Mouse (Mus musculus): Measurements from ENCODE around the gene Epor.

Gene Epor

GRCm38 (mm10) chr9:21968883-21969282, 5.6 kb upstream of the Epor start:
- in situ Hi-C loops (cut with MboI, MseI) = no loop called here

DNA sequence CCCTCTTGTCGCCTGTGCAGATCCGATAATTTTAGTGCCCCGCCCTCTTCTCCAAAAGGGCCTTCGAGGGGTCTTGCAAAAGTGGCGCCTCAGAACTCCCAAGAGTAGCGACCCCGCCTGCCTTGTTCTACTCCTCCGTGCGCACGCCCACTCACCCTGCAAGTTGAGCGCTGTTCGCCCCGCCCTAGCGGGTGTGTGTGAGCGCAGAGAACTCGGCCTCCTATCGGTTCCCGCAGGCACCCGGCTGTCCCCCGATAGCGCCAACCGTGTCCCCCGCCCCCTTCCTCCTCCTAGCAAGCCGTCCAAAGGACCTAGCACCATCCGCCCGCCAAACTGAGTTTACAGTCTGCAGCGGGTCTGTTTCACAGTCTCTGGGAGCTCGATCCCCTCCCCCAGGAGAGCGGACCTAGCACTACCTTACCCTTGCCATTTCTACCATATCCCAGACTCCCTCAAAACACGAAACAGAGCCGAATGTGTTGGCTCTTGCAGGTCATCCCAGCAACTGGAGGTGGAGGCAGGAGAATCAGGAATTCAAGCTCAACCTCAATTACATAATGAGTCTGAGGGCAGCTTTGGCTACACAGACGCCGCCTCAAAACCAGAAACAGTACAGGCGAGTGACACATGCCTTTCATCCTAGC, 768 bp downstream of the Epor start:
- in situ Hi-C loops (cut with MboI, MseI) = no loop called here

GRCm38 (mm10) chr9:21962010-21962409, 1.3 kb downstream of the Epor start:
- in situ Hi-C loops (cut with MboI, MseI) = no loop called here

DNA sequence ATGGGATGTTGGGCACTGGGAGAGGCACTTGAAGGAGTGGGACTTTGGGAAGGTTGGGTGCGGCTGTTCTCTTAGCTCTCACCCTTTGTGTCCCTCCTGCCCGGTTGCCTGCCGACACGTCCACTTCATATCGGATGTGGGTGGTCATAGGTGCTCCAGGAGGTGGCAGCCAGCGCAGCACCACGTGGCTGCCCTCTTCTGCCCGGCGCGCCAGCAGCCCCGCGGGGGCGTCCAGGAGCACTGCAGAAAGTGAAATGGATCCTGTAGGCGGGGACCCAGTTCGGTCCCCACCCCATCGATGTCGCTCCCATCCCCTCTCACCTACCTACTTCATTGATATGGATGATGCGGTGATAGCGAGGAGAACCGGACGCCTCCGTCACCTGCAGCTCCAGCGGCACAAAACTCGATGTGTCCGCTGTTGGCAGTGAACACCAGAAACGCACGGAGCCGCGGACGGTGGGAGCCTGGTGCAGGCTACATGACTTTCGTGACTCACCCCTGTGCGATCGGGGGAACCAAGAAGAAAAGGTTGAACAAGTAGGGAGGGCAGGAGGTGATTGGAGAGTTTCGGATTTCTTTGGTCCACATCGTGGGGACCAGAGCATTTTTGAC, 1.8 kb downstream of the Epor start:
- in situ Hi-C loops (cut with MboI, MseI) = no loop called here

DNA sequence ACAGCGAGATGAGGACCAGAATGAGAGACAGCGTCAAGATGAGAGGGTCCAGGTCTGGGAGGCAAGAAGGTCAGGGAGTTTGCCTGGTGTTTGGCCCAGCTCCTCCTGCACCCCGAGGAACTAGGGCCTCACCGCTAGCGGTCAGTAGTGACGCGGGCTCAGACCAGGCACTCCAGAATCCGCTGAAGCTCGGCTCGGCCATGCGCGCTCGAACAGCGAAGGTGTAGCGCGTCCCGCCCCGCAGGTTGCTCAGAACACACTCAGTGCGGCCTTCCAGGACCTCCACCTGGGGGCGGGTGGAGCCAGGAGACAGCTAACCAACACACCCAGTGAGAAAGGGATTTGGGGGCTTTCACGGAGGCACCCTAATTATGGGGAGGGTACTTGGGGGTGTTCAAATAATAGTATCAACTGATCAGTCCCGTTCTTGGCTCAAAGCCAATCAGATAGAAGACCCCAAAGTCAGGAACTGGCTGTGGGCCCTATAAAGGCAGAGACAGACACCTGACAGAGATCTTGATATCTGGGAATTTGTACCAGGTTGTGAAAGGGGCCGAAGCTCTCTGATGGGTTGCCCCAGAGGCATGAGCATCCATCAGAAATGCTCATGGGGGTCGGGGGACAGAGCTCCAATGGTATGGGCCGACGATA, 2.6 kb downstream of the Epor start:
- in situ Hi-C loops (cut with MboI, MseI) = no loop called here

GRCm38 (mm10) chr9:21960135-21960534, 3.2 kb downstream of the Epor start:
- in situ Hi-C loops (cut with MboI, MseI) = no loop called here

- in situ Hi-C loops (cut with MboI, MseI) = no loop called here
Observed at GRCm38 (mm10) chr9:21959244-21959643, 4.1 kb downstream of the Epor start.

DNA sequence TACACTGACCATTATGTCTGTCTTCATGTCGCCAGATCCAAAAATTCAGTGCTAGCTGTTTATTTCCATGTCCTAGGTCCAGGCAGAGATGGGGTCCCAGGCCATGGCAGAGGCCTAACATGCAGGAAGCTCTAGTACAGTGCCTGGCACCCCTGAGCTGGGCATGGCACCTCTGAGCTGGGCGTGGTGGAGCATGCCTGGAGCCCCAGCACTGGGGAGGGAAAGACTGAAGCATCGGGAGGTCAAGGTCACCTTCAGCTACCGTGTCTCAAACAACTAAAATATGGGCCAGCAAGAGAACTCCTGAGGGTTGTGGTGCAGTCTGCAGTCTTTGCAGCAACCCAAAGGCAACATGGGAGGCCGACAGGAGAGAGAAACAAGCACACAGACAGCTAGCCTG, 4.9 kb downstream of the Epor start:
- in situ Hi-C loops (cut with MboI, MseI) = no loop called here

DNA sequence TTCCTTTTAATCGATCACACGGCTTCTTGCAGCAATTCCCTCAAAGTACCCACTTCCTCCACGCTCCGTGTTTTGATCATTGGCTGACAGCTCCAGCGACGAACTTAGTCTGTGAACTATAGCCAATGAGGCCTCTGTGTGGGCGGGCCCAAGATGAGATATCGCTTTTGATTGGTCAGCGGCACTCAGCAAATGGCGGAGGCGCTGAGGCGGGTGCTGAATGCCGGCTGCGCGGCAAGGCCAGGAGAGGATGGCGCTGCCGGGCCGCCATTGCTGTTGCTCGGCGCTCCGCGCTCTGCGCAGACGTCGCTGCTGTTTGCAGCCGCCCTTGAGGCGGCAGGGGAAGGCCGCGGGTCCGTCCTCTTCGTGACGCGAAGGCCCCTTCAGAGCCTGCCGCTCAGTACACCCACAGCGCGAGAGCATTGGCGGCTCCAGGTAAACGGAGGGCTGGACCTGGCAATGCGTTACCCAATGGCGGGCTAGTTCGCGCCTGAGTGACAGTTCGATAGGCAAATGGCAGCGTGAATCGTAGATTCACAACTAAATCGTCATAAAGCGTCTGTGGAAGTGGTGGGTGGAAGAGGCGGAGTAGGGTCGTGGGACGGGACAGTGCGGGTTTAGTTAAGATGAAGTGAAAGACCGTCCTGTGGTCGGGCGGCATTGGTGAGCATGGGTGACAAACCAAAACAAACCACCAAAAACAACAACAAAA, 7.6 kb downstream of the Epor start, which contains the start of gene Swsap1:
Swsap1 (plus strand) TSS at position 186 of the 712 bp plus-strand sequence.
- in situ Hi-C loops (cut with MboI, MseI) = no loop called here

GRCm38 (mm10) chr9:21955225-21955569, 8.1 kb downstream of the Epor start:
- in situ Hi-C loops (cut with MboI, MseI) = no loop called here

DNA sequence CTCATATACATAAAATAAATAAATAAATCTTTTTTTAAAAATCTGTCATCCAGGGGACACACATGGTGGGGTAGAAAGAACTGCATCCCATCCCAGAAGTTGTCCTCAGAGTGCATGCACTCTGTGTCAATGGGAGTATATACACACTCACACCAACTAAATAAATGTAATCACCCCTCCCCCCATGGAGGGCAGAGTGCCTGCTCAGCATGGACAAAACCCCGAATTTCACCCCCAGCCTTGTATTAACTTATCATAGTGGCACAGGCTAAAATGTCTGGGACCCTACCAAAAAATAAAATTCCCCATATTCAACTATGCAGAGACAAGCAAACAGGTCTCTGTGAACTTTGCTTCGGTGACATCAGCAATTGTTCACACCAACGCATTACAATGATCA, 8.7 kb downstream of the Epor start:
- in situ Hi-C loops (cut with MboI, MseI) = no loop called here

- in situ Hi-C loops (cut with MboI, MseI) = no loop called here
Observed at GRCm38 (mm10) chr9:21953600-21953999, 9.7 kb downstream of the Epor start.

GRCm38 (mm10) chr9:21951977-21952376, 11.3 kb downstream of the Epor start:
- in situ Hi-C loops (cut with MboI, MseI) = no loop called here

DNA sequence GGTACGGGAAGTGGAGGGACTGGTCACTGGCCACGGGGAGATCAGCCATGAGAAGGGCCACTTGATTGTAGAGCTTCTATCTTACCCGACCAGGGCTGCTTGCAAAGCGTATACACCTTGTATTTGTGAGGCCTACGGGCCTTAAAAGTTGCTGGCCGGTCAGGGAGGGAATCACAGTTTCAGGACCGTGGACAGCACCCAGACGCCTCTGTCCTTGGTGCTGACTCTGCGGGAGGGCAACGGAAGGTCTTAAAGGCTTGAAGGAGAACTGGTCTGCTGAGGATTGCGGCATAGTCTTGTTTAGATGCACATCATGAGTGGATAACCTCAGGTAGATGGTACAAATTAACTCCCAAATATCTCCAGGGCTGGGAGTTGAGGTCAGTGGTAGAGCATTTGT, 13.0 kb downstream of the Epor start:
- in situ Hi-C loops (cut with MboI, MseI) = no loop called here

DNA sequence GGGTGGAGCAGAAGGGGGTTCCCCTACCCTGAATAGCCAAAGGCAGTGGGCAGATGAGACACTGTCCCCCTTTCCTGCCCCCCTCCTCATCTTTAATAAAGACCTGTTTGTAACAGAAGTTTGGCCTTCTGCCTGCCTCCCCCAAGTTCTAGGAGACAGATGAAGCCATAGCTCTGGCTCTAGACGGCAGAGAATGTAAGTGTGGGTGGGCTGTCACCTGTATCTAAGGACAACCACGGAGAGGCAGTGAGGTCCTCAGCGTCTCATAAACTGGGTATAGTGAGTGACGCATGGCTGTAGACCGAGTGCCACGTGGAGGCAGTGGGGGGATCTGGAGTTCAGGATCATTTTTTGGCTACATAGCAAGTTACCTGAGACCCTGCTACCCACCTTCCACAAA, 14.5 kb downstream of the Epor start:
- in situ Hi-C loops (cut with MboI, MseI) = no loop called here

DNA sequence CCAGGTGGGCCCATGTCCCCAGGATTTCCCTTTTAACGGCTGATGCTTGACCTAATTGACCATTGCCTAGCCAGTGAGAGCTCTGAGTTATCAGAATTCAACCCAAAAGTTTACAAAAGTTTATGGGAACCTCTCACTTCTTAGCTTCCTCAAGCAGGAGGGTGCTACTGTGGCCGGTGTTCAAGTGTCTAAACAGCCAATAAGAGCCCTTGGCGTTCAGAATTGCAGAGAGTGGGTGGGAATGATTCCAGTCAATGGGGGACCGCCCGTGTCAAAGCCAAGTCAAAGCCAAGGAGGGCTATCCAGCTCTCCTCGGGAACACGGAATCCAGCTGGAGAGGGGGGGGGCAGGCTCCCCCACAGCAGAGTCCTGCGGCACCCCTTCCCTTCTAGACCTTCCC, 15.2 kb downstream of the Epor start:
- in situ Hi-C loops (cut with MboI, MseI) = no loop called here

- in situ Hi-C loops (cut with MboI, MseI) = no loop called here
Observed at GRCm38 (mm10) chr9:21947540-21948130, 15.7 kb downstream of the Epor start.

- in situ Hi-C loops (cut with MboI, MseI) = no loop called here
Observed at GRCm38 (mm10) chr9:21944267-21944666, 19.0 kb downstream of the Epor start.

DNA sequence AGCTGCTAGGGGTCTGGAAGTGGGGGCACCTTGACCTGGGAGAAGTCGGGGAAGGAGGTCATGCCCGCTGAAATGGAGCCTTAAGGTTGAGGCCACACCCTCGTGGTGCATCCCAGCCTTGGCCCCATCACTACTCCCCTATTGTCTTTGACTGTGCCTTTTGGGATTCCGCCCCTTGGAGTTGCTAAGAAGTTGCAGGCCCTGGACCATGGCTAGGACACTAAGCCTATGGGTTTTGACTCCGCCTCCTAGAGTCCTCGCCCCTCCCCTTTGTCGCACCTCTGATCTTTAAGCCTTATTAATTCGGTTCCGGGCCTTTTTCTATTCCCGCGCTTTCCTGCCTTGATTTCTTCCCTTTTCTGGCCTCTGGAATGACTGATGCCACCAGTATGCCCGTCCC, 19.7 kb downstream of the Epor start:
- in situ Hi-C loops (cut with MboI, MseI) = no loop called here

GRCm38 (mm10) chr9:21943046-21943445, 20.3 kb downstream of the Epor start:
- in situ Hi-C loops (cut with MboI, MseI) = no loop called here

DNA sequence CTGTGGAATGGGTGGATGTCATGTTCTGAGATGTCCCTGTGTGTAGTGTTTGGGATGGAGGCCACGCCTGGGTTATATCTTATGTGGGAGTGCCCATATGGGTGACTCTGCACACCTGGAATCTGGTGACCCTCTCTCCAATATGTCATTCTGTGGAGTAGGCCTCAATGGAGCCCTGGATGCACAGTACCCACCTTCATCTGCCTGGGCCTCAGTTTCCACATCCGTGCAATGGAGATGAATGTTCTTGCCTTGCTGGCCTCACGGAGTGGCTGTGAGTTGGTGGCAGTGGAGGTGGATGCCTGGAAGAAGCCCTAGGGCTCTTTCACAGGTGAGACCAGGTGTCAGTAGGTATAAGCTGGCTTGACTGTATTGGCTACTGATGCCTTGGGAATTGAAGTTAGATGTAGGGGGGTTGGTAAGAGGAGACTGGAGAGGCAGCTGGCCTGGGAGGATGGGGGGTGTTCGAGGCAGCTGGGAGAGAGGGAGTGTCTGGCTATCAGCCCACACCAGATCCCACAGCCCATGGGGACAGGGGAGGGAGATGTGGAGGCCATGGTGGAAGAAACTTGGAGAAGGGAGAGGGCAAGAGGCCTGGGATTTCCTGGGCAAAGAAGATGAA, 25.0 kb downstream of the Epor start:
- in situ Hi-C loops (cut with MboI, MseI) = no loop called here

GRCm38 (mm10) chr9:21937711-21938175, 25.6 kb downstream of the Epor start:
- in situ Hi-C loops (cut with MboI, MseI) = no loop called here

Measured in T-helper 17 cell (primary cell).